Mouse (Mus musculus) B cell, adult 62 days (primary cell): ENCODE data around the gene Sirpa. TPM values are rescaled to one million over a fixed set of nuclear protein-coding genes. Genes with fewer than 3 reads are reported as not detected.

ENCODE experiments used
- total RNA-seq: library from RNA; stranded (reverse); gene quantifications from 4 replicates; pipeline ENCODE4 v1.2.4, GENCODE M21; 2023

Sirpa gene
- total RNA-seq: 8.4 to 14.3 TPM (median 11.7 TPM) in 4 replicates

DNA sequence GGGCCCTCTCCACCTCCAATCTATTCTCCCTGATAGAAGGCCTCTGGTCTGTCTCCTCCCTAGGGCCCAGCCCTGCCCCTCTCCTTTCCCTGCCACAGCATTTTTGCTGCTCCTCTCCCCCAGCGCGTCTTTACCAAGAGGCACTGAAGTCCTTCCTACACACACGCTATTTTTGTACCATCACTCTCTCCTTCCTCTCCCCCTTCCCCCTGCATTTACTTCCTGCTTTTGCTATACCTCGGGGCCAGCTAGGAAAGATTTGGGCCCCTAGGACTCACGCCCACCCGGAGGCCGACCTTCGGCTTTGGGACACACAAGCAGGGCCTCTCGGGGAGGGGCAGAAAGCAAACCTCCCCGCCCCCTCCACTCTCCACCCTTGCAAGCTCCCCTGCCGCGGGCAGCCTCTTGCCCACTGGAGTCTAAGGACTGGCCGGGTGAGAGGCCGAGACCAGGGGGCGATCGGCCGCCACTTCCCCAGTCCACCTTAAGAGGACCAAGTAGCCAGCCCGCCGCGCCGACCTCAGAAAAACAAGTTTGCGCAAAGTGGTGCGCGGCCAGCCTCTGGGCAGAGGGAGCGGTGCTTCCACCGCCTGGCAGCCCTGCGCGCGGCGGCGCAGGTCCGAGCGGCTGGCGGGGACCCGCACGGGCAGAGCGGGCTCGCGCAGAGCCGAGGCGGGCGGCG is at the start of gene Sirpa:
Gene Sirpa (plus strand): TSS at position 377 of the 682 bp plus-strand sequence.

Other genes starting within 250 kb of the Sirpa start
- 0.61 to 3.7 TPM (median 1.3 TPM) in 3 of 4 replicates, not detected in the other for gene Il1b, start 221.7 kb upstream of the Sirpa start, total RNA-seq
- not detected in 4 replicates for gene F830045P16Rik, start 56.2 kb upstream of the Sirpa start, total RNA-seq
- gene Pdyn, start 107.0 kb downstream of the Sirpa start, total RNA-seq: not detected in 4 replicates
- gene Stk35, start 207.7 kb downstream of the Sirpa start, total RNA-seq: 15.8 to 19.7 TPM (median 18.7 TPM) in 4 replicates